Mouse (Mus musculus): ENCODE measurements around the gene Proz. TPM values are rescaled to one million over a fixed set of nuclear protein-coding genes. Genes with fewer than 3 reads are reported as not detected.
"Not testable (repeated sequence)": the region's sequence is repeated elsewhere in the genome, so short reads cannot be mapped to it uniquely, and the experiment has no call there.

The Proz gene
- total RNA-seq (2021): 10 to 100 TPM in 1 of 2 experiments, 1 to 10 TPM in 1; 1.1 to 17.4 TPM
- long read RNA-seq, experiment 1, transcript Proz-201 (8 exons, 3,361 nt): major isoform, 6 of 10 reads
- long read RNA-seq, experiment 1, partial matches to known transcripts: 0 of 10 reads
- long read RNA-seq, experiment 1, other reads (novel, unspliced or antisense): 4 of 10 reads
- long read RNA-seq, experiment 2: 0 reads

- no peak for DNase-seq (ENCODE audit: low spot score in 2 of 2)
Observed at GRCm38 (mm10) chr8:13060441-13061150, at the start of gene Proz. Gene Proz (plus strand): TSS chr8:13060914.

- no peak for DNase-seq (ENCODE audit: low spot score in 2 of 2)
Observed at GRCm38 (mm10) chr8:13019560-13019959, 41.2 kb upstream of the Proz start.

GRCm38 (mm10) chr8:13021830-13022229 lies 38.9 kb upstream of the Proz start:
- no peak for DNase-seq (ENCODE audit: low spot score in 2 of 2)

- DNase-seq (ENCODE audit: low spot score in 2 of 2): no peak
Observed at GRCm38 (mm10) chr8:13025487-13026224, 35.1 kb upstream of the Proz start, which contains the start of gene F7. Gene F7 (plus strand): TSS chr8:13026034.

GRCm38 (mm10) chr8:13027615-13028014 lies 33.1 kb upstream of the Proz start:
- no peak for DNase-seq (ENCODE audit: low spot score in 2 of 2)

- DNase-seq (ENCODE audit: low spot score in 2 of 2): no peak
Observed at GRCm38 (mm10) chr8:13028482-13028881, 32.2 kb upstream of the Proz start.

GRCm38 (mm10) chr8:13036346-13036812 lies 24.3 kb upstream of the Proz start:
- no peak for DNase-seq (ENCODE audit: low spot score in 2 of 2)

- no peak for DNase-seq (ENCODE audit: low spot score in 2 of 2)
Observed at GRCm38 (mm10) chr8:13037015-13037414, 23.7 kb upstream of the Proz start, which contains the start of gene F10. Gene F10 (plus strand): TSS chr8:13037308.

- DNase-seq (ENCODE audit: low spot score in 2 of 2): no peak
Observed at GRCm38 (mm10) chr8:13037569-13037968, 23.1 kb upstream of the Proz start.

- no peak for DNase-seq (ENCODE audit: low spot score in 2 of 2)
Observed at GRCm38 (mm10) chr8:13039054-13039453, 21.7 kb upstream of the Proz start.

- DNase-seq (ENCODE audit: low spot score in 2 of 2): no peak
Observed at GRCm38 (mm10) chr8:13041459-13041858, 19.3 kb upstream of the Proz start.

GRCm38 (mm10) chr8:13047652-13048051 lies 13.1 kb upstream of the Proz start:
- DNase-seq (ENCODE audit: low spot score in 2 of 2): no peak

- no peak for DNase-seq (ENCODE audit: low spot score in 2 of 2)
Observed at GRCm38 (mm10) chr8:13050550-13050949, 10.2 kb upstream of the Proz start.

- DNase-seq (ENCODE audit: low spot score in 2 of 2): no peak
Observed at GRCm38 (mm10) chr8:13057351-13057750, 3.4 kb upstream of the Proz start.

GRCm38 (mm10) chr8:13063112-13063511 lies 2.4 kb downstream of the Proz start:
- DNase-seq (ENCODE audit: low spot score in 2 of 2): no peak

- no peak for DNase-seq (ENCODE audit: low spot score in 2 of 2)
Observed at GRCm38 (mm10) chr8:13073255-13073654, 12.5 kb downstream of the Proz start.

- no peak for DNase-seq (ENCODE audit: low spot score in 2 of 2)
Observed at GRCm38 (mm10) chr8:13075044-13075443, 14.3 kb downstream of the Proz start.

- not testable (repeated sequence) for DNase-seq (ENCODE audit: low spot score in 2 of 2)
Observed at GRCm38 (mm10) chr8:13075579-13075978, 14.9 kb downstream of the Proz start.

- no peak for DNase-seq (ENCODE audit: low spot score in 2 of 2)
Observed at GRCm38 (mm10) chr8:13077542-13077941, 16.8 kb downstream of the Proz start.

GRCm38 (mm10) chr8:13104691-13105086 lies 44.0 kb downstream of the Proz start:
- DNase-seq (ENCODE audit: low spot score in 2 of 2): peak; percentile 88 to 95

- peak; percentile 84 to 94 for DNase-seq (ENCODE audit: low spot score in 2 of 2)
Observed at GRCm38 (mm10) chr8:13105087-13105881, 44.6 kb downstream of the Proz start, which contains the start of the genes Pcid2 and Cul4a. Gene Pcid2 (minus strand): TSS chr8:13105459. Gene Cul4a (plus strand): TSS chr8:13105621.
